Mouse (Mus musculus): ENCODE data around the gene Olfr1101. TPM values are rescaled to one million over a fixed set of nuclear protein-coding genes. Genes with fewer than 3 reads are reported as not detected.

Gene Olfr1101
- total and polyA plus RNA-seq, 3 experiments: not detected

DNA sequence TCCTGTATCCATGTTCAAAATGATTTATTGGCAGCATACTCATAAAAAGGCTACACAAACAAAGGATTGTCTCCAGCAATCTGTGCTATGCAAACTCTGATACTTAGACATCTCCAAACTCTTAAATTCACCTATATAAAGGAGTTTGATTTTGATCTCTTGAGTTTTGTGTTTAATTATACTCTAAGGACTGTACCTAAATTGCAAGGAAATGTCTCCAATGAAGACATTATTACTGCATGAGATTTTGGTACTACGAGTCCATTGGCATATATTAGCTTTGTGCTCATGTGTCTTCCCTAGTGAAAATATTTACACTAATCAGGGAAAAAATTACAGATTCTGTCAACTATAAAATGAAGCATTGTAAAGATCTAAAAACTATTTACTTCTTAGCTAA is 36.0 kb upstream of the Olfr1101 start, which contains the start of gene Olfr1104:
Olfr1104 (minus strand) TSS at position 101 of the 400 bp plus-strand sequence.
- no peak for DNase-seq (ENCODE audit: low read depth, low spot score)
- no peak for TF ChIP-seq SMC3 (IDR thresholded peaks at IDR 0.05; ENCODE audit: low read depth, low read length)
- TF ChIP-seq GABPA (IDR thresholded peaks at IDR 0.05; ENCODE audit: low read depth, low read length): no peak
- TF ChIP-seq POLR2AphosphoS2 (IDR thresholded peaks at IDR 0.05; ENCODE audit: low read length): no peak
- no peak for TF ChIP-seq BHLHE40 (IDR thresholded peaks at IDR 0.05; ENCODE audit: borderline replicate concordance, low read depth, low read length)
- no peak for TF ChIP-seq RCOR1 (IDR thresholded peaks at IDR 0.05; ENCODE audit: low read depth, low read length)
- TF ChIP-seq ZC3H11A (IDR thresholded peaks at IDR 0.05; ENCODE audit: low read depth, low read length): no peak
- no peak for TF ChIP-seq MYC (IDR thresholded peaks at IDR 0.05; ENCODE audit: low read depth, low read length)
- no peak for TF ChIP-seq KAT2A (conservative IDR thresholded peaks at IDR 0.05; ENCODE audit: low read depth, low read length)
- no peak for TF ChIP-seq RAD21 (IDR thresholded peaks at IDR 0.05; ENCODE audit: low read depth, low read length)
- no peak for TF ChIP-seq TAL1 (IDR thresholded peaks at IDR 0.05; ENCODE audit: low read length)
- TF ChIP-seq ELF1 (IDR thresholded peaks at IDR 0.05; ENCODE audit: low read depth, low read length): no peak
- no peak for TF ChIP-seq ETS1 (IDR thresholded peaks at IDR 0.05; ENCODE audit: low read depth, low read length)
- TF ChIP-seq MAZ (IDR thresholded peaks at IDR 0.05; ENCODE audit: low read depth, low read length): no peak
- no peak for TF ChIP-seq SIN3A (IDR thresholded peaks at IDR 0.05; ENCODE audit: low read length)
- TF ChIP-seq ZNF384 (IDR thresholded peaks at IDR 0.05; ENCODE audit: low read depth, low read length): no peak
- no peak for TF ChIP-seq CHD1 (IDR thresholded peaks at IDR 0.05; ENCODE audit: low read depth, low read length)
- TF ChIP-seq MAFK (IDR thresholded peaks at IDR 0.05; ENCODE audit: borderline replicate concordance, low read depth, low read length): no peak
- TF ChIP-seq CTCF (IDR thresholded peaks at IDR 0.05 in 2 of 3, conservative IDR thresholded peaks at IDR 0.05 in 1 of 3; ENCODE audit: control insufficient read depth in 1 of 3, insufficient read depth in 1 of 3, low read depth in 2 of 3, low read length in 3 of 3, poor library complexity in 1 of 3, severe bottlenecking in 1 of 3): no peak
- Histone ChIP-seq H3K79me2 (ENCODE audit: control insufficient read depth, insufficient read depth, low read length, poor library complexity) (no peaks in the 10 kb centered on the region), H3K4me1 (ENCODE audit: control insufficient read depth in 1 of 2, insufficient read depth in 2 of 2, low read length in 2 of 2) (no peaks in the 10 kb centered on the region), H3K36me3 (ENCODE audit: control insufficient read depth in 1 of 2, insufficient read depth in 2 of 2, low read length in 2 of 2) (no peaks in the 10 kb centered on the region), H3K27me3 (ENCODE audit: control insufficient read depth in 1 of 2, insufficient read depth in 2 of 2, low read length in 2 of 2) (no peaks in the 10 kb centered on the region), H3K4me3 (ENCODE audit: control insufficient read depth in 1 of 2, insufficient read depth in 1 of 2, low read depth in 2 of 2, low read length in 2 of 2) (no peak within 1 kb of the TSS), H3K9ac (ENCODE audit: control insufficient read depth, low read depth, low read length, poor library complexity, severe bottlenecking) (no peak within 1 kb of the TSS), H3K9me3 (replicated peaks; ENCODE audit: insufficient read depth, low read length) (no peaks in the 10 kb centered on the region), H3K27ac (ENCODE audit: control insufficient read depth, low read depth, low read length) (no peak within 1 kb of the TSS)

- no peak for TF ChIP-seq HCFC1 (IDR thresholded peaks at IDR 0.05; ENCODE audit: low read depth, low read length)
- no peak for TF ChIP-seq USF2 (IDR thresholded peaks at IDR 0.05; ENCODE audit: borderline replicate concordance in 1 of 2, insufficient read depth in 1 of 2, low read depth in 1 of 2, low read length in 2 of 2)
- TF ChIP-seq KAT2A (conservative IDR thresholded peaks at IDR 0.05; ENCODE audit: low read depth, low read length): no peak
- TF ChIP-seq POLR2AphosphoS2 (IDR thresholded peaks at IDR 0.05; ENCODE audit: low read length): no peak
- no peak for TF ChIP-seq RCOR1 (IDR thresholded peaks at IDR 0.05; ENCODE audit: low read depth, low read length)
- no peak for TF ChIP-seq MAZ (IDR thresholded peaks at IDR 0.05; ENCODE audit: low read depth, low read length)
- TF ChIP-seq MYC (IDR thresholded peaks at IDR 0.05; ENCODE audit: low read depth, low read length): no peak
- TF ChIP-seq MEF2A (IDR thresholded peaks at IDR 0.05; ENCODE audit: extremely low read depth, insufficient replicate concordance, low read depth, low read length, poor library complexity, severe bottlenecking): no peak
- TF ChIP-seq ETS1 (IDR thresholded peaks at IDR 0.05; ENCODE audit: low read depth, low read length): no peak
- no peak for TF ChIP-seq JUND (IDR thresholded peaks at IDR 0.05; ENCODE audit: low read depth, low read length)
- no peak for TF ChIP-seq ZMIZ1 (IDR thresholded peaks at IDR 0.05; ENCODE audit: low read depth, low read length)
- TF ChIP-seq USF1 (IDR thresholded peaks at IDR 0.05; ENCODE audit: low read depth, low read length): no peak
- no peak for TF ChIP-seq ZKSCAN1 (IDR thresholded peaks at IDR 0.05; ENCODE audit: low read depth, low read length)
- no peak for TF ChIP-seq GABPA (IDR thresholded peaks at IDR 0.05; ENCODE audit: low read depth, low read length)
- no peaks in the 10 kb centered on the region for H3K79me2 ChIP-seq (ENCODE audit: control insufficient read depth, insufficient read depth, low read length, poor library complexity)
- no peaks in the 10 kb centered on the region for H3K27me3 ChIP-seq (ENCODE audit: control insufficient read depth in 1 of 2, insufficient read depth in 2 of 2, low read length in 2 of 2)
Observed at GRCm38 (mm10) chr2:86998098-86998497, 7.1 kb upstream of the Olfr1101 start, which contains the start of gene Olfr1102. TSS of gene Olfr1102 (plus strand) at chr2:86998398.

More at GRCm38 (mm10) chr2:86998098-86998497, 7.1 kb upstream of the Olfr1101 start, which contains the start of gene Olfr1102:
- Histone ChIP-seq H3K36me3 (ENCODE audit: control insufficient read depth in 1 of 2, insufficient read depth in 2 of 2, low read length in 2 of 2) (no peaks in the 10 kb centered on the region), H3K4me1 (ENCODE audit: control insufficient read depth in 1 of 2, insufficient read depth in 2 of 2, low read length in 2 of 2) (no peaks in the 10 kb centered on the region), H3K9me3 (replicated peaks; ENCODE audit: insufficient read depth, low read length) (no peaks in the 10 kb centered on the region), H3K4me3 (ENCODE audit: control insufficient read depth in 1 of 2, insufficient read depth in 1 of 2, low read depth in 2 of 2, low read length in 2 of 2) (no peak within 1 kb of the TSS), H3K9ac (ENCODE audit: control insufficient read depth, low read depth, low read length, poor library complexity, severe bottlenecking) (no peak within 1 kb of the TSS), H3K27ac (ENCODE audit: control insufficient read depth, low read depth, low read length) (no peak within 1 kb of the TSS)
- DNase-seq (ENCODE audit: low read depth, low spot score): no peak
